Mouse (Mus musculus): ENCODE data around the gene Zbtb48. TPM values are rescaled to one million over a fixed set of nuclear protein-coding genes. Genes with fewer than 3 reads are reported as not detected.
A peak's percentile ranks its signal among the peaks of the same experiment; 100 is the strongest.

Gene Zbtb48
- polyA plus RNA-seq, 1 experiment, result 26.8 TPM

- TF ChIP-seq CTCF (IDR thresholded peaks at IDR 0.05; ENCODE audit: borderline replicate concordance, extremely low read depth, insufficient read depth, insufficient read length) (no peak), POLR2A (IDR thresholded peaks at IDR 0.05; ENCODE audit: borderline replicate concordance, extremely low read depth, insufficient read depth, insufficient read length, poor library complexity, severe bottlenecking) (no peak)
- DNase-seq (ENCODE audit: low read depth), result no peak
These were observed 30.6 kb downstream of the Zbtb48 start for GRCm38 (mm10) chr4:151996951-151997222.

GRCm38 (mm10) chr4:151996173-151996950, 31.1 kb downstream of the Zbtb48 start, which contains the start of gene Phf13:
Gene Phf13 (minus strand): TSS chr4:151996258.
- peak; percentile 77 for TF ChIP-seq POLR2A (IDR thresholded peaks at IDR 0.05; ENCODE audit: borderline replicate concordance, extremely low read depth, insufficient read depth, insufficient read length, poor library complexity, severe bottlenecking)
- TF ChIP-seq CTCF (IDR thresholded peaks at IDR 0.05; ENCODE audit: borderline replicate concordance, extremely low read depth, insufficient read depth, insufficient read length), result no peak
- peak; percentile 100 for DNase-seq (ENCODE audit: low read depth)

- no peak for DNase-seq (ENCODE audit: low read depth)
- peak; percentile 32; the same call in 1 of the 2 replicates for TF ChIP-seq POLR2A (IDR thresholded peaks at IDR 0.05; ENCODE audit: borderline replicate concordance, extremely low read depth, insufficient read depth, insufficient read length, poor library complexity, severe bottlenecking)
- TF ChIP-seq CTCF (IDR thresholded peaks at IDR 0.05; ENCODE audit: borderline replicate concordance, extremely low read depth, insufficient read depth, insufficient read length), result no peak
These were observed 31.9 kb downstream of the Zbtb48 start for GRCm38 (mm10) chr4:151995371-151996172.

GRCm38 (mm10) chr4:151994228-151995171, 33.0 kb downstream of the Zbtb48 start:
- peak; percentile 59 for DNase-seq (ENCODE audit: low read depth)
- TF ChIP-seq POLR2A (IDR thresholded peaks at IDR 0.05; ENCODE audit: borderline replicate concordance, extremely low read depth, insufficient read depth, insufficient read length, poor library complexity, severe bottlenecking) (no peak), CTCF (IDR thresholded peaks at IDR 0.05; ENCODE audit: borderline replicate concordance, extremely low read depth, insufficient read depth, insufficient read length) (no peak)

- no peak for TF ChIP-seq POLR2A (IDR thresholded peaks at IDR 0.05; ENCODE audit: borderline replicate concordance, extremely low read depth, insufficient read depth, insufficient read length, poor library complexity, severe bottlenecking)
- TF ChIP-seq CTCF (IDR thresholded peaks at IDR 0.05; ENCODE audit: borderline replicate concordance, extremely low read depth, insufficient read depth, insufficient read length), result no peak
These were observed 34.4 kb downstream of the Zbtb48 start for GRCm38 (mm10) chr4:151993035-151993434.

GRCm38 (mm10) chr4:151992091-151992490, 35.4 kb downstream of the Zbtb48 start:
- TF ChIP-seq CTCF (IDR thresholded peaks at IDR 0.05; ENCODE audit: borderline replicate concordance, extremely low read depth, insufficient read depth, insufficient read length) (no peak), POLR2A (IDR thresholded peaks at IDR 0.05; ENCODE audit: borderline replicate concordance, extremely low read depth, insufficient read depth, insufficient read length, poor library complexity, severe bottlenecking) (no peak)
- DNase-seq (ENCODE audit: low read depth), result no peak

More at GRCm38 (mm10) chr4:151993035-151993434, 34.4 kb downstream of the Zbtb48 start:
- DNase-seq (ENCODE audit: low read depth), result no peak

- no peak for DNase-seq (ENCODE audit: low read depth)
- TF ChIP-seq POLR2A (IDR thresholded peaks at IDR 0.05; ENCODE audit: borderline replicate concordance, extremely low read depth, insufficient read depth, insufficient read length, poor library complexity, severe bottlenecking) (no peak), CTCF (IDR thresholded peaks at IDR 0.05; ENCODE audit: borderline replicate concordance, extremely low read depth, insufficient read depth, insufficient read length) (no peak)
These were observed 38.4 kb downstream of the Zbtb48 start for GRCm38 (mm10) chr4:151989110-151989488.

- peak; percentile 87 for DNase-seq (ENCODE audit: low read depth)
- peak; percentile 53; the same call in 1 of the 2 replicates for TF ChIP-seq POLR2A (IDR thresholded peaks at IDR 0.05; ENCODE audit: borderline replicate concordance, extremely low read depth, insufficient read depth, insufficient read length, poor library complexity, severe bottlenecking)
- no peak for TF ChIP-seq CTCF (IDR thresholded peaks at IDR 0.05; ENCODE audit: borderline replicate concordance, extremely low read depth, insufficient read depth, insufficient read length)
These were observed 38.9 kb downstream of the Zbtb48 start, which contains the start of gene Thap3 for GRCm38 (mm10) chr4:151988342-151989109. Gene Thap3 (minus strand): TSS chr4:151988997.

GRCm38 (mm10) chr4:151988014-151988341, 39.5 kb downstream of the Zbtb48 start:
- no peak for TF ChIP-seq CTCF (IDR thresholded peaks at IDR 0.05; ENCODE audit: borderline replicate concordance, extremely low read depth, insufficient read depth, insufficient read length)
- no peak for TF ChIP-seq POLR2A (IDR thresholded peaks at IDR 0.05; ENCODE audit: borderline replicate concordance, extremely low read depth, insufficient read depth, insufficient read length, poor library complexity, severe bottlenecking)
- peak; percentile 57 for DNase-seq (ENCODE audit: low read depth)

- TF ChIP-seq CTCF (IDR thresholded peaks at IDR 0.05; ENCODE audit: borderline replicate concordance, extremely low read depth, insufficient read depth, insufficient read length) (no peak), POLR2A (IDR thresholded peaks at IDR 0.05; ENCODE audit: borderline replicate concordance, extremely low read depth, insufficient read depth, insufficient read length, poor library complexity, severe bottlenecking) (no peak)
- no peak for DNase-seq (ENCODE audit: low read depth)
These were observed 40.8 kb downstream of the Zbtb48 start for GRCm38 (mm10) chr4:151986650-151987049.
